Mouse (Mus musculus): ENCODE measurements around the gene Nsmce1. TPM values are rescaled to one million over a fixed set of nuclear protein-coding genes. Genes with fewer than 3 reads are reported as not detected.

The Nsmce1 gene
- total and polyA plus RNA-seq, 3 experiments, result 58.1 to 59.2 TPM; not detected in 1

- Histone ChIP-seq H3K27me3 (ENCODE audit: control insufficient read depth in 1 of 2, insufficient read depth in 2 of 2, low read length in 2 of 2) (no peaks in the 10 kb centered on the region), H3K79me2 (ENCODE audit: control insufficient read depth, insufficient read depth, low read length, poor library complexity) (no peaks in the 10 kb centered on the region), H3K4me1 (ENCODE audit: control insufficient read depth in 1 of 2, insufficient read depth in 2 of 2, low read length in 2 of 2) (peaks cover 0 to 20% of the 10 kb centered on the region in 2 experiments; a peak in 2 of 4 replicates), H3K27ac (ENCODE audit: control insufficient read depth, low read depth, low read length) (no peak overlapping the region), H3K9ac (ENCODE audit: control insufficient read depth, low read depth, low read length, poor library complexity, severe bottlenecking) (no peak overlapping the region), H3K9me3 (replicated peaks; ENCODE audit: insufficient read depth, low read length) (no peaks in the 10 kb centered on the region), H3K4me3 (ENCODE audit: control insufficient read depth in 1 of 2, insufficient read depth in 1 of 2, low read depth in 2 of 2, low read length in 2 of 2) (no peak overlapping the region), H3K36me3 (ENCODE audit: control insufficient read depth in 1 of 2, insufficient read depth in 2 of 2, low read length in 2 of 2) (peaks cover 0 to 13% of the 10 kb centered on the region in 2 experiments; a peak in 2 of 4 replicates)
- DNase-seq (ENCODE audit: low read depth, low spot score), result no peak
- TF ChIP-seq ZMIZ1 (IDR thresholded peaks at IDR 0.05; ENCODE audit: low read depth, low read length), result no peak
- no peak for TF ChIP-seq BHLHE40 (IDR thresholded peaks at IDR 0.05; ENCODE audit: borderline replicate concordance, low read depth, low read length)
- no peak for TF ChIP-seq E2F4 (IDR thresholded peaks at IDR 0.05; ENCODE audit: borderline replicate concordance, low read depth, low read length)
- no peak for TF ChIP-seq ZKSCAN1 (IDR thresholded peaks at IDR 0.05; ENCODE audit: low read depth, low read length)
- TF ChIP-seq MEF2A (IDR thresholded peaks at IDR 0.05; ENCODE audit: extremely low read depth, insufficient replicate concordance, low read depth, low read length, poor library complexity, severe bottlenecking), result no peak
- no peak for TF ChIP-seq GATA1 (IDR thresholded peaks at IDR 0.05; ENCODE audit: low read depth, low read length)
- TF ChIP-seq POLR2A (IDR thresholded peaks at IDR 0.05; ENCODE audit: control insufficient read depth in 1 of 2, insufficient read depth in 1 of 2, low read depth in 1 of 2, low read length in 2 of 2, poor library complexity in 1 of 2), result no peak
- TF ChIP-seq HCFC1 (IDR thresholded peaks at IDR 0.05; ENCODE audit: low read depth, low read length), result no peak
- TF ChIP-seq KAT2A (conservative IDR thresholded peaks at IDR 0.05; ENCODE audit: low read depth, low read length), result no peak
- TF ChIP-seq POLR2AphosphoS5 (IDR thresholded peaks at IDR 0.05; ENCODE audit: borderline replicate concordance, low read depth, low read length), result no peak
- no peak for TF ChIP-seq MAZ (IDR thresholded peaks at IDR 0.05; ENCODE audit: low read depth, low read length)
- TF ChIP-seq USF1 (IDR thresholded peaks at IDR 0.05; ENCODE audit: low read depth, low read length), result no peak
- TF ChIP-seq SMC3 (IDR thresholded peaks at IDR 0.05; ENCODE audit: low read depth, low read length), result no peak
Observed at GRCm38 (mm10) chr7:125504618-125505017, 13.2 kb upstream of the Nsmce1 start.

GRCm38 (mm10) chr7:125503374-125504092, 12.1 kb upstream of the Nsmce1 start:
- Histone ChIP-seq H3K4me1 (ENCODE audit: control insufficient read depth in 1 of 2, insufficient read depth in 2 of 2, low read length in 2 of 2) (peaks cover 0 to 21% of the 10 kb centered on the region in 2 experiments; a peak in 2 of 4 replicates), H3K79me2 (ENCODE audit: control insufficient read depth, insufficient read depth, low read length, poor library complexity) (no peaks in the 10 kb centered on the region), H3K27me3 (ENCODE audit: control insufficient read depth in 1 of 2, insufficient read depth in 2 of 2, low read length in 2 of 2) (no peaks in the 10 kb centered on the region), H3K36me3 (ENCODE audit: control insufficient read depth in 1 of 2, insufficient read depth in 2 of 2, low read length in 2 of 2) (peaks cover 0 to 13% of the 10 kb centered on the region in 2 experiments; a peak in 2 of 4 replicates), H3K9ac (ENCODE audit: control insufficient read depth, low read depth, low read length, poor library complexity, severe bottlenecking) (no peak overlapping the region), H3K9me3 (replicated peaks; ENCODE audit: insufficient read depth, low read length) (no peaks in the 10 kb centered on the region), H3K4me3 (ENCODE audit: control insufficient read depth in 1 of 2, insufficient read depth in 1 of 2, low read depth in 2 of 2, low read length in 2 of 2) (no peak overlapping the region), H3K27ac (ENCODE audit: control insufficient read depth, low read depth, low read length) (peak overlapping the region; percentile 13; the same call in 1 of the 2 replicates)
- DNase-seq (ENCODE audit: low read depth, low spot score), result peak; percentile 51
- TF ChIP-seq POLR2AphosphoS2 (IDR thresholded peaks at IDR 0.05; ENCODE audit: low read length), result no peak
- TF ChIP-seq EP300 (IDR thresholded peaks at IDR 0.05; ENCODE audit: low read depth in 1 of 2, low read length in 2 of 2), result 0 out of 4 replicates have a peak, but pooled peaks have one; percentile 15 to 20
